Mouse (Mus musculus) megakaryocyte, embryonic 14.5 days (primary cell): ENCODE measurements at regions not wholly inside any gene's neighbourhood (a gene's known extent, or its start where the extent isn't known, plus 50 kb on each side); places are given as distances from the start of the nearest gene placed in this dataset.

Experiments used
- FLI1 ChIP-seq: IDR thresholded peaks from 2 replicates; pipeline ENCODE4 v1.6.1; 2012; ENCODE audit warnings: low read length, inconsistent platforms, mixed read lengths
- GATA1 ChIP-seq: IDR thresholded peaks from 3 replicates; pipeline ENCODE4 v1.6.1; 2012; ENCODE audit warnings: mixed read lengths, low read length, inconsistent platforms, borderline replicate concordance

DNA sequence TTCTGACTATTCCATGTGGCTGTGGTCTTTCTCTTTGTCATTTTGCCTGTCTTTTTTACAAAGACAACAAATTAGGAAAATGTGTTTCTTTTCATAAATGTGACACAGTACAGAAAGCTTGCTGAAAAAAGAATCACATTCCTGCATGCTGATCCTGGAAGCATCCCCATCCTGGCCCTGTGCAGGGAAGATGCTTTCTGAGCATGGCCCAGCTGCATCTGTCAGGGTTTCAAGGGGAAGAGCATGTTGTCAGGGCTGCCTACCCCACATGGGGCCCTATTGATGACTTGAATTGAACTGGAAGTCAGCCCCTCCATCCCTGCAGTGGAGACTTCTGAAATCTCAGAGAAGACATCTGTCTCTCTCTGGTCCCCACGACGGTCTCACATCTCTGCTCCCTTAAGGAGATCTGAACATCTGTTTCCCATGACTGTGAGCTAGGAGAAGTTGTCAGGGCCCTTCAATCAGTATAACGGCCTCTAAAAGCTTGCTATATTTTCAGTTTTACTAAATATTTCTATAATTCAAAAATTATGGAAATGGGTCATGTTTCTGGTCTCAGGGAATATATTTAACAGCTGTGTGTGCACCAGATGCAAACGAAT lies 235.8 kb upstream of the Sfrp2 start:
- no peak for TF ChIP-seq FLI1
- TF ChIP-seq GATA1 = no peak
